Mouse (Mus musculus) bone marrow macrophage, adult 2 months (primary cell): Measurements from ENCODE around the gene Aldoart2.

ENCODE experiments used
- CTCF ChIP-seq: IDR thresholded peaks from 2 replicates; pipeline ENCODE4 v1.5.1; 2012; ENCODE audit warnings: low read depth, mild to moderate bottlenecking, low read length, moderate library complexity
- POLR2A ChIP-seq: IDR thresholded peaks from 2 replicates; pipeline ENCODE4 v1.6.1; 2012; ENCODE audit warnings: mild to moderate bottlenecking, low read depth, low read length, borderline replicate concordance

DNA sequence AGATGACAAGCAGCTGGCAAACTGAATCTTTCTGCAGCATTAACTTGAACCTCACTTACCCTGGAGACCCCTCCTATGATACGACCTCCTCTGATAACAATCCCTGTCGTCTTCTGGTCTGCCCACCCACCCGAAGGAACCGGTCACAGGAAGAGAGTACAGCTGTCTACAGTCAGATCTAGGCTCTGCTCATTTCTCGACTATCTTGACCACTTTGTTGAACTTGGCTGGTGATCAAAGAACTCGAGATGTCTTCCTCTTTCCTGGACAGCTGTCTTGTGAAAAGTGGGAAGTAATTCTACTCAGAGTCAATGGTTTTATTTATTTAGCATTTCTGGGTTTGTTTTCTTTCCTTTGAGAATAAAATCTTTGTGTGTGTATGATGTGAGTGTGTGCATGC is 4.6 kb downstream of the Aldoart2 start:
- TF ChIP-seq CTCF, result no peak
- TF ChIP-seq POLR2A, result no peak
